Mouse (Mus musculus) midbrain, embryonic 14.5 days (tissue): Measurements from ENCODE around the gene Hspb11. TPM values are rescaled to one million over a fixed set of nuclear protein-coding genes. Genes with fewer than 3 reads are reported as not detected.

Source experiments
- ATAC-seq: fragments of 200-750 bp; cut with Nextera tagmentation; 2 replicates; pipeline ENCODE4 v1.8.0; 2017; ENCODE audit warnings: moderate number of reproducible peaks, moderate library complexity; ENCODE audit not compliant: low FRiP score, low TSS enrichment
- DNase-seq: peaks from one replicate; pipeline ENCODE4 v3.0.0-alpha.2; 2015
- H3K27ac ChIP-seq: fragments of 300-500 bp; sonication (generic); replicated peaks from 2 replicates; pipeline ENCODE4 v1.5.1; 2014; ENCODE audit warnings: mild to moderate bottlenecking, low read depth, low read length, moderate library complexity
- H3K27me3 ChIP-seq: fragments of 300-500 bp; sonication (generic); 2 replicates; pipeline ENCODE4 v1.6.1; 2014; ENCODE audit warnings: low read length, control low read depth, mixed read lengths; ENCODE audit not compliant: control insufficient read depth, insufficient read depth
- H3K36me3 ChIP-seq: fragments of 300-500 bp; sonication (generic); 2 replicates; pipeline ENCODE4 v1.6.1; 2014; ENCODE audit warnings: low read length, control low read depth; ENCODE audit not compliant: control insufficient read depth, insufficient read depth
- H3K4me1 ChIP-seq: fragments of 300-500 bp; sonication (generic); 2 replicates; pipeline ENCODE4 v1.6.1; 2014; ENCODE audit warnings: mild to moderate bottlenecking, antibody characterized with exemption, low read length, control low read depth; ENCODE audit not compliant: control insufficient read depth, insufficient read depth
- H3K4me2 ChIP-seq: fragments of 300-500 bp; sonication (generic); 2 replicates; pipeline ENCODE4 v1.6.1; 2014; ENCODE audit warnings: mild to moderate bottlenecking, low read length, moderate library complexity
- H3K4me3 ChIP-seq: fragments of 300-500 bp; sonication (generic); replicated peaks from 2 replicates; pipeline ENCODE4 v1.5.1; 2014; ENCODE audit warnings: low read depth, low read length
- H3K9ac ChIP-seq: fragments of 300-500 bp; sonication (generic); replicated peaks from 2 replicates; pipeline ENCODE4 v1.6.1; 2014; ENCODE audit warnings: mild to moderate bottlenecking, low read length, moderate library complexity
- H3K9me3 ChIP-seq: fragments of 300-500 bp; sonication (generic); 2 replicates; pipeline ENCODE4 v1.6.1; 2016; ENCODE audit warnings: low read length, control low read depth, mixed read lengths; ENCODE audit not compliant: control insufficient read depth
- WGBS: fragments of 180-500 bp; shearing (Covaris S2); extraction: QIAGEN DNeasy Blood & Tissue Kit; methylation state at CpG from one replicate; pipeline ENCODE4 v1.1.7; 2014; 5-methylcytosine and 5-hydroxymethylcytosine counted together
- polyA plus RNA-seq: library from polyadenylated mRNA; unstranded; fragments of >200 nt; fragmentation: Nextera tagmentation; extraction: Ambion mirVana; gene quantifications from 2 replicates; pipeline ENCODE4 v1.2.1, GENCODE M21; 2014

Hspb11 gene
- polyA plus RNA-seq, 1 experiment from 2014 or later, result 38.2 TPM

DNA sequence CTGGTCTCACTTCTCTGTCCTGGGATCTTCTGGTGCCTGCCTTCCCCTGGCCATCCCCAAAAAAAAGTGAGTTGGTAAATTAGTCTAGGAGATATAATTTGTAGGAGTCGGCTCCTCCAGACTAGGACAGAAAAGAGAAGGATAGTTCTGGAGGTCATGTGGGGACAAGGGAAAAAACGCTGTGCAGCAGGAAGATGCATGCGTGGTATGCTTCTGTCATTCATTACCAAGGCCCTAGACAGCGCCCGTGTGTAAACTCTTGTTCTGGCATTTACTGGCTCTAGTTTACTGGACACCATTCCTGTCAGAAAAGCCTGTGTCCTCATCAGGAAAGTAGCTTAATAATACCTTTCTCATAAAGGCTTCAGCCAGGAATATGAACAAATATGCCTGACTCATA is 21.1 kb downstream of the Hspb11 start:
- Histone ChIP-seq H3K27me3 (no peaks in the 10 kb centered on the region), H3K36me3 (peaks cover 5% of the 10 kb centered on the region; the same call in 1 of the 2 replicates), H3K4me1 (peaks cover 9% of the 10 kb centered on the region; the same call in 1 of the 2 replicates), H3K9me3 (no peaks in the 10 kb centered on the region), H3K4me2 (no peak overlapping the region), H3K27ac (no peak overlapping the region), H3K9ac (no peak overlapping the region), H3K4me3 (no peak overlapping the region)
- 86% methylated on average over 5 of the region's 5 CpGs for WGBS
- no peak for ATAC-seq
- no peak for DNase-seq

GRCm38 (mm10) chr4:107278188-107278707 is 24.9 kb downstream of the Hspb11 start:
- H3K4me1 ChIP-seq, result peaks cover 9% of the 10 kb centered on the region; the same call in 1 of the 2 replicates
- DNase-seq (peak; percentile 65), ATAC-seq (peak; percentile 48; the same call in 1 of the 2 replicates)
- peak overlapping the region; percentile 52; the same call in 1 of the 2 replicates for H3K27ac ChIP-seq
- peaks cover 16% of the 10 kb centered on the region for H3K36me3 ChIP-seq
- no peak overlapping the region for H3K4me3 ChIP-seq
- H3K9ac ChIP-seq, result no peak overlapping the region
- no peaks in the 10 kb centered on the region for H3K9me3 ChIP-seq
- H3K4me2 ChIP-seq, result peak overlapping the region; percentile 18
- WGBS, result 3% methylated on average over 8 of the region's 8 CpGs
- H3K27me3 ChIP-seq, result peaks cover 4% of the 10 kb centered on the region; the same call in 1 of the 2 replicates

DNA sequence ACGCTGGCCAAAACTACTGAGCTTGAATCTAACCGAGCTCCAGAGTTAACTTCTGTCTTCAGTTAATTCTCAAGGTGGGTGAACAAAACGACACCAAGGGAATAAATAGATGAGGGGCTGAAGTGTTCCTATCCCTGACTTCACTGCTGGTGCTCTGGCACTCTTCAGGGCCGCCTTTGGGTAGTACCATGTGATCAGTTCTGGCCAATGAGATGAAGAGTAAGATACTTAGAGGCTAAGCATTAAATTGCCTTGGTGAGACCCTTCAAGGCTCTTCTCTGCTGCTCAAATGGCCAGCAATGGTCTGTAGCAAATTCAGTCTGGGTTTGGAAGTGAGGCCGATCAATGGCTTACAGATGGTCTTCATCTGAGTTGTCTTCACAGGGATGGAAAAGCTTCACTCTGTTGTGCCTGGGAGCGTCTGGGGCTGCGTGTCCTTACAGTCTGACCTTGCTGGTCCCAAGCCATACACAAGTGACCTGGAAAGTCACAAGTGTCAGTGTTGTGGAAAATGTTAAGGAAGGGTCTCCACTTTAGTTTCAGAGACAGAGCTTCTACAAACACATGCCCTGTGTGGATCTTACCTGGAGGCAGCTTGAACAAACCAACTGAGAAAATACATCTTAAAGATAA is 27.6 kb downstream of the Hspb11 start:
- H3K4me2 ChIP-seq, result no peak overlapping the region
- WGBS, result 84% methylated on average over 7 of the region's 7 CpGs
- H3K9ac ChIP-seq, result no peak overlapping the region
- DNase-seq (no peak), ATAC-seq (no peak)
- H3K36me3 ChIP-seq, result peaks cover 10% of the 10 kb centered on the region
- peaks cover 4% of the 10 kb centered on the region; the same call in 1 of the 2 replicates for H3K27me3 ChIP-seq
- H3K27ac ChIP-seq, result no peak overlapping the region
- H3K4me3 ChIP-seq, result no peak overlapping the region
- no peaks in the 10 kb centered on the region for H3K9me3 ChIP-seq
- H3K4me1 ChIP-seq, result peaks cover 9% of the 10 kb centered on the region; the same call in 1 of the 2 replicates

- no peaks in the 10 kb centered on the region for H3K4me1 ChIP-seq
- ATAC-seq, result no peak
- no peaks in the 10 kb centered on the region; the same call in 1 of the 2 replicates for H3K27me3 ChIP-seq
- no peaks in the 10 kb centered on the region for H3K9me3 ChIP-seq
- H3K27ac ChIP-seq, result no peak overlapping the region
- no peak overlapping the region for H3K9ac ChIP-seq
- H3K4me3 ChIP-seq, result no peak overlapping the region
- no peak overlapping the region for H3K4me2 ChIP-seq
- DNase-seq, result no peak
- 0 out of 2 replicates have a peak, but pooled peaks cover 4% of the 10 kb centered on the region for H3K36me3 ChIP-seq
- WGBS, result 85% methylated on average over 3 of the region's 3 CpGs
Measured at GRCm38 (mm10) chr4:107285446-107286200, 32.2 kb downstream of the Hspb11 start.

GRCm38 (mm10) chr4:107286386-107286785 is 33.0 kb downstream of the Hspb11 start:
- WGBS, result 92% methylated on average over 8 of the region's 8 CpGs
- no peak for ATAC-seq
- H3K27ac ChIP-seq, result no peak overlapping the region
- no peak overlapping the region for H3K4me3 ChIP-seq
- no peaks in the 10 kb centered on the region for H3K4me1 ChIP-seq
- no peaks in the 10 kb centered on the region for H3K36me3 ChIP-seq
- H3K9me3 ChIP-seq, result no peaks in the 10 kb centered on the region
- no peak overlapping the region for H3K9ac ChIP-seq
- DNase-seq, result no peak
- H3K4me2 ChIP-seq, result no peak overlapping the region
- H3K27me3 ChIP-seq, result no peaks in the 10 kb centered on the region

GRCm38 (mm10) chr4:107287517-107287916 is 34.1 kb downstream of the Hspb11 start:
- Histone ChIP-seq H3K4me1 (no peaks in the 10 kb centered on the region), H3K9me3 (no peaks in the 10 kb centered on the region), H3K27ac (no peak overlapping the region), H3K27me3 (no peaks in the 10 kb centered on the region), H3K4me3 (no peak overlapping the region), H3K4me2 (no peak overlapping the region), H3K9ac (no peak overlapping the region), H3K36me3 (no peaks in the 10 kb centered on the region)
- ATAC-seq (no peak), DNase-seq (no peak)
- WGBS, result 92% methylated on average over 2 of the region's 2 CpGs

DNA sequence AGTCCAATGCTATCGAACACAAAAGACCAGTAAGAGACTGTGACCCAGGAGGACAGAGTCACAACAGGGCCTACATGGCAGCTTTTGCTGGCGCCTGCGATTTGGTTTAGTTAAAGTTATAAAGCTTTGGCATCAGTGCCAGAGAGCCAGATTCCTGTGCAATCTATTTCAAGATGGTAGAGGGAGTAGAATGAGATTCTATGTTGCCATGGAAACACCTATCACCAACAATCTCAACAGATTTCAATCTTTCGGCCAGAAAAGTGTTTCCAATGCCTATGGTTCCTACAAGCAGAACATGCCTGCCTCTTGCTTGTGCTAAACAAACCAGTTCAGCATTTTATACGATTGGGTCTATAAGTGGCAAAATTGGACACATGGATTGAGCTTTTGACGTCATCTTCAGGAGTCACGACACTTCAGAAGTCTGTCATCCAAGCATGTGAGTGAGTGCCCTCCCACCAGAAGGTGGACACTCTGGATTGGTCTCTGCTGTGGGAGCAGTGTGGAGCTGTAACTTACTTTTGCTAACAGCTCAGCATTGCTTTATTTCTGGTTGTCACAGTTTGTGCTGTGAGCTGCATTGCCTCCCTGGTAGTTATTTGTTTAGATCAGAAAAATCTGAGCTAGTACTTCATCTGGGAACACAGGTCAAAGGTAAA is 38.3 kb downstream of the Hspb11 start:
- no peaks in the 10 kb centered on the region for H3K9me3 ChIP-seq
- no peak overlapping the region for H3K9ac ChIP-seq
- DNase-seq, result peak; percentile 5
- H3K27ac ChIP-seq, result no peak overlapping the region
- H3K27me3 ChIP-seq, result no peaks in the 10 kb centered on the region
- ATAC-seq, result no peak
- 86% methylated on average over 7 of the region's 7 CpGs for WGBS
- no peaks in the 10 kb centered on the region for H3K4me1 ChIP-seq
- H3K4me2 ChIP-seq, result no peak overlapping the region
- no peaks in the 10 kb centered on the region for H3K36me3 ChIP-seq
- H3K4me3 ChIP-seq, result no peak overlapping the region

- Histone ChIP-seq H3K9me3 (no peaks in the 10 kb centered on the region), H3K4me1 (no peaks in the 10 kb centered on the region), H3K4me2 (no peak overlapping the region), H3K27me3 (no peaks in the 10 kb centered on the region), H3K9ac (no peak overlapping the region), H3K36me3 (no peaks in the 10 kb centered on the region), H3K27ac (no peak overlapping the region), H3K4me3 (no peak overlapping the region)
- no peak for DNase-seq
- ATAC-seq, result no peak
- WGBS, result 76% methylated on average over 4 of the region's 4 CpGs
Measured at GRCm38 (mm10) chr4:107292273-107292662, 38.9 kb downstream of the Hspb11 start.
